Mouse (Mus musculus) heart, postnatal 14 days (tissue): ENCODE data around the gene Ess2. TPM values are rescaled to one million over a fixed set of nuclear protein-coding genes. Genes with fewer than 3 reads are reported as not detected.

Source experiments
- DNase-seq, 2 experiments: peaks; one replicate each; pipeline ENCODE4 v3.0.0; 2021 to 2022
- intact Hi-C: fragments of 180-260 bp; cut with DNase I; formaldehyde crosslinking; loops from one replicate; pipeline ENCODE4 v1.15.1; 2025
- total RNA-seq, 2 experiments: library from RNA; stranded (reverse); gene quantifications; 2 replicates each; pipeline ENCODE4 v1.2.3; 2021

Ess2 gene
- total RNA-seq, 2 experiments from 2014 or later: 11.6 to 13.3 TPM

DNA sequence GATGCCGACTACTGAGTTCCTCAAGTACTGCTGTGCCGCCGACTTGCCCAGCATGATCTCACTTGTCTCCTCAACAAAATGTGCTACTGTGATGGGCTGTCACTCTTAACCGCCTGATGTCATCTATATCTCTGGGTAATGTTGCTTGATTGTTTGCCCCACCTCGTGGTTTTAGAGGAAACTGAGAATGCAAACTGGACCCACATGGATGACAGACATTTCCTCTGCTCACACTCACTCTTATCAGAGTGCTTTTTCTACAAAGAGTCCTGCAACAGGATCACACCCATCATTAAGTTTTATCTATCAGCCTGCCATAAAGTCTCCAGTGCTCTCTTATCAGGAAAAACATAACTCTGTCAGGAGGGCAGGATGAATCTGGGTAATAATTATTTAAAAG is 39.9 kb downstream of the Ess2 start:
- intact Hi-C loops: no loop called here
- DNase-seq: no peak

- no peak for DNase-seq
- intact Hi-C loops: no loop called here
Measured at GRCm38 (mm10) chr16:17865770-17866169, 45.4 kb downstream of the Ess2 start.

DNA sequence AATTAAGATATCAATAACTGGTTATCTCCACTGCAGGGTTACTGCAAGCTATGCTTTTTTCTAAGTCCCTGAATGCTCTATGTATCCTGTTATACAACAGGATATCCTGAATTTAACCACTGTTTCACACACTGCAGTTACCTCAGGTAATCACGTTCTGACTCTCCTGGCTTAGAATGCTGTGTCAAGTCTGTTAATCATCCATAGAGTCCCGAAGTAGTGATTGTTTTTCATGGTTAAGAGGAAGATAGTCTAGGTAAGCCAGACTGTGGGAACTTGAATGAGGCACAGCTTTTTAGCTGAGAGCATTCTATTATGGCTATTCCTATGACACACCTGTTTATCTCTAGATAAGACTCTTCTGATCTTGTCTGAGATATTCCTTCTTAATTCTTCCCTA is 45.9 kb downstream of the Ess2 start:
- intact Hi-C loops: no loop called here
- no peak for DNase-seq

DNA sequence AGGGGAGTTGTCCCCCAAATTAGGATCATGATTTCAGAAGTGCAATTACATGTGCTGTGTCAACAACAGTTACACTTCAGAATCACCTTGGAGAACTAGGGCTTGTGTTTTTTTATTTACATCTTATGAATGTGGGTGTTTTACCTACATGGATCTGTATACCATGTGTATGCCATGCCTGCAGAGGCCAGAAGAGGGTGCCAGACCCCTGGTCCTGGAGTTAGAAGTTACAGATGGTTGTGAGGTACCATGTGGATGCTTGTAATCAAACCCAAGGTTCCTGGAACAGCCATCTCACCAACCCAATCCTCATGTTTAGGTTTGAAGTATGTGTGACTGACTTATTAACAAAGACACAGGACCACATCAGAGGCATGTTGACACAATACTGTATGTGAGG is 52.6 kb downstream of the Ess2 start:
- intact Hi-C loops: loop anchor here (1.0 kb wide), 1 partner anchor 80 kb away; no protein-coding TSS in a partner anchor
- DNase-seq: no peak

DNA sequence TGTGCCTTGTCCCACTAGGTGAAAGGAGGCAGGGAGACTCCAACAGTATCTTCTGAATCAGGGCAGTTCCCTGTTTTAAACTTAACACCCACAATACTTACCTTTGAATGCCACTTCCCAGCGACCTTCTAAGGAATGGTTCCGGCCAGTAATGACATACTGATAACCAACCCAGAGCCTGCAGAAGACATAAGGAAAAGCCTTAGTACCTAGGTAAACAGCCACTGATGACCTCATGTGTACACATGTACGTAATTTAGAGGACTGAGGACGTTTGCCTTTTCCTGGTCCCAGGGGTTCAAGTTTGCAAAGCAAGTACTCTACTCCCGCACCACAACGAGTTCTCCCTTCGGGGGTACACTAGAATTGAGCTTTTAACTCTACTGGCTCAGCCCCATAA is 54.0 kb downstream of the Ess2 start:
- DNase-seq: no peak
- intact Hi-C loops: no loop called here

GRCm38 (mm10) chr16:17853263-17853662 is 57.9 kb downstream of the Ess2 start:
- DNase-seq: no peak
- intact Hi-C loops: no loop called here

GRCm38 (mm10) chr16:17851860-17852259 is 59.3 kb downstream of the Ess2 start:
- intact Hi-C loops: no loop called here
- DNase-seq: no peak

DNA sequence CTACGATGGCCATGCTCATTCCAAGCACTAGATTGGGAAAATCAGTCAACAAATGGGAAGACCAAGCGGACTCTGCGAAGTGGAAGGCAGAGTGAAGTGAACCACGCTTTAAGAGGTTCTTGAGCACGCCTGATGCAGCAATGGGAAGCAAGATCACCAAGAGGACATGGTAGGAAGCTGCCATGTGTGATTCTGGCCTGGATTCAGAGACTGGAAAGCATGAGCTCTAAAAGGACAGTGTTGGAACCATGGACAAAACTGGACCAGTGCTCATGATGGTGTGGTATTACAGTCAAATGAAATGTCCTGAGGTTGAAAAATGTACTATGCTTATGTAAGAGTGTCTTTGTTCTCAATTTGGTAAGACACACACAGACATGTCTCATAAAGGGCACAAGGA is 59.8 kb downstream of the Ess2 start:
- intact Hi-C loops: no loop called here
- no peak for DNase-seq

Other genes with a start within 250 kb of the Ess2 start
- gene Med15, start 178.5 kb downstream of the Ess2 start, total RNA-seq: 10 to 100 TPM; 31.6 to 32.4 TPM
- gene Klhl22, start 151.7 kb downstream of the Ess2 start, total RNA-seq: 10 to 100 TPM; 18.2 to 21.7 TPM
- gene Scarf2, start 114.1 kb downstream of the Ess2 start, total RNA-seq: 10 to 100 TPM in 1 of 2 experiments, 1 to 10 TPM in 1; 9.8 to 10.2 TPM
- not detected for gene B830017H08Rik, start 78.2 kb downstream of the Ess2 start, total RNA-seq
- 1 to 10 TPM; 1.5 to 2.5 TPM for gene Car15, start 73.0 kb downstream of the Ess2 start, total RNA-seq
- under 1 TPM in 1 of 2 experiments, not detected in 1; 0.20 TPM for gene Gm20518, start 19.7 kb downstream of the Ess2 start, total RNA-seq
- under 1 TPM in 1 of 2 experiments, not detected in 1; 0.10 TPM for gene Tssk1, start 17.1 kb downstream of the Ess2 start, total RNA-seq
- gene Dgcr2, start 12.8 kb downstream of the Ess2 start, total RNA-seq: 10 to 100 TPM; 50.9 to 52.3 TPM
- gene Tssk2, start 12.7 kb downstream of the Ess2 start, total RNA-seq: not detected
- not detected for gene Gsc2, start 3.7 kb upstream of the Ess2 start, total RNA-seq
- 1 to 10 TPM; 5.9 to 8.3 TPM for gene Slc25a1, start 16.9 kb upstream of the Ess2 start, total RNA-seq
- gene Vpreb2, start 69.1 kb upstream of the Ess2 start, total RNA-seq: not detected
- 10 to 100 TPM; 46.4 to 48.0 TPM for gene Dgcr6, start 141.5 kb upstream of the Ess2 start, total RNA-seq
- gene Prodh, start 178.9 kb upstream of the Ess2 start, total RNA-seq: 10 to 100 TPM; 24.1 to 32.4 TPM
- gene Rtn4r, start 216.3 kb upstream of the Ess2 start, total RNA-seq: 10 to 100 TPM; 17.4 to 19.9 TPM